Mouse (Mus musculus) heart, postnatal 10 days (tissue): ENCODE measurements around the gene Gm4985. TPM values are rescaled to one million over a fixed set of nuclear protein-coding genes. Genes with fewer than 3 reads are reported as not detected.
"Not testable (repeated sequence)": the region's sequence is repeated elsewhere in the genome, so short reads cannot be mapped to it uniquely, and the experiment has no call there.

Source experiments
- DNase-seq, 2 experiments: peaks; one replicate each; pipeline ENCODE4 v3.0.0; 2021
- intact Hi-C: fragments of 180-260 bp; cut with DNase I; formaldehyde crosslinking; loops from one replicate; pipeline ENCODE4 v1.15.1; 2025
- microRNA-seq, 2 experiments: library from miRNA; unstranded; fragments of <30 nt; microRNA quantifications; one replicate each; pipeline ENCODE4 v1.2.0; 2022
- total RNA-seq, 2 experiments: library from RNA; stranded (reverse); gene quantifications; 2 replicates each; pipeline ENCODE4 v1.2.3; 2021

Gm4985 gene
- total RNA-seq: not detected

- intact Hi-C loops, DNase-seq: not testable (repeated sequence)
Observed at GRCm38 (mm10) chrX:23958834-23959233, at the start of gene Gm4985. Gm4985 (minus strand) TSS chrX:23958934.

- DNase-seq: no peak
- intact Hi-C loops: no loop called here
Observed at GRCm38 (mm10) chrX:23954161-23954560, 4.6 kb downstream of the Gm4985 start.

Small RNA genes lying within 50 kb of the gene (microRNA-seq; reads per million reads assigned to microRNA genes)
- 0 reads per million in 2 experiments for gene Gm25299

Other genes starting within 250 kb of the Gm4985 start
- gene Gm4907, start 76.4 kb downstream of the Gm4985 start, total RNA-seq: not detected